Mouse (Mus musculus) CH12.LX (cell line): Measurements from ENCODE around the gene Klf14.

Source experiments
- CHD2 ChIP-seq: IDR thresholded peaks from 2 replicates; pipeline ENCODE4 v1.6.1; 2011; ENCODE audit warnings: low read length, improper control_type of control experiment
- CTCF ChIP-seq, 2 experiments: IDR thresholded peaks in 1 of 2; conservative IDR thresholded peaks in 1 of 2; 2 replicates each; pipeline ENCODE4 v1.5.1; 2011 to 2012; ENCODE audit warnings: low read depth in 2 of 2, low read length in 2 of 2, improper control_type of control experiment in 1 of 2, inconsistent platforms in 1 of 2, mild to moderate bottlenecking in 1 of 2, moderate library complexity in 1 of 2
- EP300 ChIP-seq: IDR thresholded peaks from 2 replicates; pipeline ENCODE4 v1.6.1; 2011; ENCODE audit warnings: low read length, improper control_type of control experiment
- IRF4 ChIP-seq: IDR thresholded peaks from 2 replicates; pipeline ENCODE4 v1.6.1; 2014; ENCODE audit warnings: low read depth, mild to moderate bottlenecking, inconsistent platforms, low read length, improper control_type of control experiment
- KAT2A ChIP-seq: IDR thresholded peaks from 2 replicates; pipeline ENCODE4 v1.6.1; 2012; ENCODE audit warnings: low read length, improper control_type of control experiment, inconsistent platforms; ENCODE audit not compliant: insufficient replicate concordance
- MAX ChIP-seq: IDR thresholded peaks from 2 replicates; pipeline ENCODE4 v1.6.1; 2011; ENCODE audit warnings: low read length, improper control_type of control experiment
- NELFE ChIP-seq: IDR thresholded peaks from 2 replicates; pipeline ENCODE4 v1.6.1; 2011; ENCODE audit warnings: low read depth, low read length, improper control_type of control experiment
- NRF1 ChIP-seq: IDR thresholded peaks from 2 replicates; pipeline ENCODE4 v1.6.1; 2014; ENCODE audit warnings: low read depth, mild to moderate bottlenecking, inconsistent platforms, low read length, improper control_type of control experiment, moderate library complexity
- POLR2A ChIP-seq: IDR thresholded peaks from 2 replicates; pipeline ENCODE4 v1.6.1; 2011; ENCODE audit warnings: low read depth, mild to moderate bottlenecking, improper control_type of control experiment, low read length
- TCF12 ChIP-seq: IDR thresholded peaks from 2 replicates; pipeline ENCODE4 v1.6.1; 2014; ENCODE audit warnings: low read depth, mild to moderate bottlenecking, inconsistent platforms, low read length, improper control_type of control experiment
- UBTF ChIP-seq: IDR thresholded peaks from 2 replicates; pipeline ENCODE4 v1.6.1; 2012; ENCODE audit warnings: low read depth, mild to moderate bottlenecking, inconsistent platforms, low read length, improper control_type of control experiment, moderate library complexity
- ZC3H11A ChIP-seq: IDR thresholded peaks from 2 replicates; pipeline ENCODE4 v1.6.1; 2012; ENCODE audit warnings: low read depth, mild to moderate bottlenecking, inconsistent platforms, low read length, improper control_type of control experiment
- ZNF384 ChIP-seq: IDR thresholded peaks from 2 replicates; pipeline ENCODE4 v1.6.1; 2012; ENCODE audit warnings: low read depth, low read length, improper control_type of control experiment, inconsistent platforms

- TF ChIP-seq MAX = no peak
- TF ChIP-seq CTCF (conservative IDR thresholded peaks at IDR 0.05 in 1 of 2, IDR thresholded peaks at IDR 0.05 in 1 of 2; ENCODE audit: low read depth in 2 of 2, low read length in 2 of 2) = no peak
- TF ChIP-seq ZC3H11A = no peak
- no peak for TF ChIP-seq CHD2
- TF ChIP-seq ZNF384 = no peak
- no peak for TF ChIP-seq EP300
- TF ChIP-seq UBTF = no peak
- no peak for TF ChIP-seq POLR2A
- no peak for TF ChIP-seq TCF12
- no peak for TF ChIP-seq NELFE
- TF ChIP-seq IRF4 = no peak
- no peak for TF ChIP-seq NRF1
- no peak for TF ChIP-seq KAT2A
Observed at GRCm38 (mm10) chr6:30907970-30908369, 50.9 kb downstream of the Klf14 start.
